Mouse (Mus musculus) liver, embryonic 14.5 days (tissue): ENCODE measurements around the gene 9430038I01Rik. TPM values are rescaled to one million over a fixed set of nuclear protein-coding genes. Genes with fewer than 3 reads are reported as not detected.

Source experiments
- ATAC-seq: fragments of 200-750 bp; cut with Nextera tagmentation; 2 replicates; pipeline ENCODE4 v1.8.0; 2017; ENCODE audit warnings: moderate number of reproducible peaks, mild to moderate bottlenecking, moderate library complexity; ENCODE audit not compliant: insufficient read depth
- DNase-seq, 3 experiments: peaks; one replicate each; pipeline ENCODE4 v3.0.0-alpha.2; 2012 to 2013; ENCODE audit warnings: low read depth in 3 of 3, low spot score in 3 of 3
- H3K27ac ChIP-seq: fragments of 300-500 bp; sonication (generic); 2 replicates; pipeline ENCODE4 v1.5.1; 2014; ENCODE audit warnings: moderate library complexity, mild to moderate bottlenecking, control low read depth, inconsistent platforms
- H3K27me3 ChIP-seq: fragments of 300-500 bp; sonication (generic); 2 replicates; pipeline ENCODE4 v1.6.1; 2014; ENCODE audit warnings: mild to moderate bottlenecking, low read length, moderate library complexity; ENCODE audit not compliant: control insufficient read depth, insufficient read depth
- H3K36me3 ChIP-seq: fragments of 300-500 bp; sonication (generic); replicated peaks from 2 replicates; pipeline ENCODE4 v1.6.1; 2014; ENCODE audit warnings: low read depth; ENCODE audit not compliant: control insufficient read depth, insufficient read depth
- H3K4me1 ChIP-seq, 2 experiments: fragments of 200-500 bp in 1 of 2; fragments of 300-500 bp in 1 of 2; sonication (generic) in 1 of 2; replicated peaks; 2 replicates each; pipeline ENCODE4 v1.6.1; 2012 to 2014; ENCODE audit warnings: antibody characterized with exemption in 1 of 2, inconsistent platforms in 1 of 2, low read length in 1 of 2; ENCODE audit not compliant: control insufficient read depth in 2 of 2, insufficient read depth in 2 of 2
- H3K4me2 ChIP-seq: fragments of 300-500 bp; sonication (generic); 2 replicates; pipeline ENCODE4 v1.6.1; 2014; ENCODE audit warnings: low read depth, mild to moderate bottlenecking, control low read depth, moderate library complexity
- H3K4me3 ChIP-seq, 2 experiments: fragments of 200-500 bp in 1 of 2; fragments of 300-500 bp in 1 of 2; sonication (generic) in 1 of 2; 2 replicates each; pipeline ENCODE4 v1.5.1; 2012 to 2014; ENCODE audit warnings: low read depth in 2 of 2, low read length in 2 of 2, mild to moderate bottlenecking in 2 of 2, control low read depth in 1 of 2, inconsistent platforms in 1 of 2, moderate library complexity in 1 of 2; ENCODE audit not compliant: insufficient read depth in 1 of 2
- H3K9ac ChIP-seq: fragments of 300-500 bp; sonication (generic); replicated peaks from 2 replicates; pipeline ENCODE4 v1.6.1; 2014; ENCODE audit warnings: mild to moderate bottlenecking, control low read depth, moderate library complexity
- H3K9me3 ChIP-seq: fragments of 300-500 bp; sonication (generic); 2 replicates; pipeline ENCODE4 v1.6.1; 2016; ENCODE audit warnings: low read length, mixed read lengths; ENCODE audit not compliant: control insufficient read depth
- CTCF ChIP-seq: IDR thresholded peaks from 2 replicates; pipeline ENCODE4 v1.5.1; 2016; ENCODE audit warnings: antibody characterized with exemption, low read depth, control low read depth
- EP300 ChIP-seq: IDR thresholded peaks from 2 replicates; pipeline ENCODE4 v1.6.1; 2016; ENCODE audit warnings: antibody characterized with exemption, low read depth
- WGBS: fragments of 180-500 bp; shearing (Covaris S2); extraction: QIAGEN DNeasy Blood & Tissue Kit; methylation state at CpG from one replicate; pipeline ENCODE4 v1.1.7; 2014; ENCODE audit not compliant: insufficient replicate concordance; 5-methylcytosine and 5-hydroxymethylcytosine counted together
- polyA plus RNA-seq, 2 experiments: library from polyadenylated mRNA; depleted of rRNA in 1 of 2; stranded (reverse) in 1 of 2; unstranded in 1 of 2; fragments of >200 nt; fragmentation: Nextera tagmentation in 1 of 2; extraction: Ambion mirVana in 1 of 2; gene quantifications; 2 replicates each; pipeline versions ENCODE4 v1.2.1 to v1.2.3; 2012 to 2014

The 9430038I01Rik gene
- polyA plus RNA-seq, 2 experiments: 4.3 to 7.1 TPM

- 51% methylated on average over 2 of the region's 2 CpGs for WGBS
- no peak for ATAC-seq
These were observed 40.4 kb downstream of the 9430038I01Rik start for GRCm38 (mm10) chr7:137370175-137370574.

GRCm38 (mm10) chr7:137366736-137367135 lies 43.8 kb downstream of the 9430038I01Rik start:
- TF ChIP-seq CTCF (peak; percentile 48), EP300 (no peak)
- ATAC-seq: no peak
- no peak for DNase-seq
- Histone ChIP-seq H3K27ac (no peak overlapping the region), H3K36me3 (no peaks in the 10 kb centered on the region), H3K4me1 (no peaks in the 10 kb centered on the region), H3K27me3 (no peaks in the 10 kb centered on the region), H3K9ac (no peak overlapping the region), H3K9me3 (no peaks in the 10 kb centered on the region), H3K4me2 (no peak overlapping the region), H3K4me3 (no peak overlapping the region)
- 52% methylated on average over 4 of the region's 4 CpGs for WGBS

More at GRCm38 (mm10) chr7:137370175-137370574, 40.4 kb downstream of the 9430038I01Rik start:
- H3K4me2 ChIP-seq: no peak overlapping the region
- no peak for TF ChIP-seq CTCF
- no peak for TF ChIP-seq EP300
- H3K27me3 ChIP-seq: no peaks in the 10 kb centered on the region
- DNase-seq: no peak
- H3K9me3 ChIP-seq: no peaks in the 10 kb centered on the region
- H3K27ac ChIP-seq: no peak overlapping the region
- H3K4me3 ChIP-seq: no peak overlapping the region
- no peaks in the 10 kb centered on the region for H3K4me1 ChIP-seq
- H3K9ac ChIP-seq: no peak overlapping the region
- H3K36me3 ChIP-seq: no peaks in the 10 kb centered on the region

- DNase-seq (no peak), ATAC-seq (no peak)
- H3K4me3 ChIP-seq: no peak overlapping the region
- H3K36me3 ChIP-seq: no peaks in the 10 kb centered on the region
- no peaks in the 10 kb centered on the region for H3K27me3 ChIP-seq
- H3K4me1 ChIP-seq: no peaks in the 10 kb centered on the region
- 78% methylated on average over 8 of the region's 8 CpGs for WGBS
- TF ChIP-seq CTCF (no peak), EP300 (no peak)
- H3K27ac ChIP-seq: no peak overlapping the region
- H3K4me2 ChIP-seq: no peak overlapping the region
- no peaks in the 10 kb centered on the region for H3K9me3 ChIP-seq
- H3K9ac ChIP-seq: no peak overlapping the region
These were observed 45.5 kb downstream of the 9430038I01Rik start for GRCm38 (mm10) chr7:137365056-137365455.

GRCm38 (mm10) chr7:137364571-137364970 lies 46.0 kb downstream of the 9430038I01Rik start:
- H3K36me3 ChIP-seq: no peaks in the 10 kb centered on the region
- H3K4me1 ChIP-seq: no peaks in the 10 kb centered on the region
- no peaks in the 10 kb centered on the region for H3K9me3 ChIP-seq
- no peak for ATAC-seq
- no peak overlapping the region for H3K27ac ChIP-seq
- no peaks in the 10 kb centered on the region for H3K27me3 ChIP-seq
- no peak overlapping the region for H3K9ac ChIP-seq
- no peak for DNase-seq
- H3K4me2 ChIP-seq: no peak overlapping the region
- H3K4me3 ChIP-seq: no peak overlapping the region
- 62% methylated on average over 7 of the region's 7 CpGs for WGBS
- no peak for TF ChIP-seq EP300
- TF ChIP-seq CTCF: no peak

- H3K9ac ChIP-seq: no peak overlapping the region
- no peaks in the 10 kb centered on the region for H3K4me1 ChIP-seq
- H3K27ac ChIP-seq: no peak overlapping the region
- ATAC-seq (no peak), DNase-seq (no peak)
- no peaks in the 10 kb centered on the region for H3K36me3 ChIP-seq
- 63% methylated on average over 7 of the region's 7 CpGs for WGBS
- no peak for TF ChIP-seq EP300
- no peak for TF ChIP-seq CTCF
- no peak overlapping the region for H3K4me2 ChIP-seq
- no peaks in the 10 kb centered on the region for H3K9me3 ChIP-seq
- H3K4me3 ChIP-seq: no peak overlapping the region
- no peaks in the 10 kb centered on the region for H3K27me3 ChIP-seq
These were observed 63.7 kb downstream of the 9430038I01Rik start for GRCm38 (mm10) chr7:137346860-137347259.
